Mouse (Mus musculus): ENCODE data around the gene C1qtnf4. TPM values are rescaled to one million over a fixed set of nuclear protein-coding genes. Genes with fewer than 3 reads are reported as not detected.

Gene C1qtnf4
- polyA plus RNA-seq, 1 experiment from 2014 or later = 25.6 TPM

DNA sequence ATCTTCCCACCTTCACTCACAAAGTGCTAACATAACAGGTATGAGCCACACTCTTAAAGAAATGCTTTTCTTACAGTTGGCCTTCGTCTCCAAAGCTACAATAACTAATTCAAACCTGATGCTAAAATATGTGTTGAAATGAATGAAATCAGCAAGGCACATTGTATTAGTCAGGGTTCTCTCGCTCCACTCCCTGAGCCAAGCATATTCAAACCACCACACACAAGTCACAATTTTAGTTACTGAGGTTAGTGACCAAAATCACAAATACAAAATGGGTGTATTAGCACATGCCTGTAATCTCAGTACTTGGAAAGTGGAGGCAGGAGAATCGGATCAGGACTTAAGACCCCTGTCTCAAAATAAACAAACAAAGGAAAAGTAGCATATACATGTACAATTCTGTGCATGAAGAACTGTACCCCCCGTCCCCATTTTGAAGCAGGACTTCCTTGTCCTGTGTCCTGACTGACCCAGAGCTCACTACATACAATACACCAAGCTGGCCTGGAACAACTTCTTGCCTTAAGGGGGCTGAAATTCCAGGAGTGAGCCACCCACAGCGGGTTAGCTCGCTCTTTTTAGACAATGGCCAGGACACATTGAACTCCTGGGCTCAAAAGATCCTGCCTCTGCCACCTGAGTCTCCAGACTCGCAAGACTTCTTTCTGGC is 31.0 kb downstream of the C1qtnf4 start:
- ATAC-seq (ENCODE audit: insufficient number of reproducible peaks, low FRiP score, low TSS enrichment, low read depth) = no peak
- H3K4me3 ChIP-seq = peak overlapping the region; percentile 66
- peak overlapping the region; percentile 63 for H3K4me2 ChIP-seq
- peak overlapping the region; percentile 96 for H3K27ac ChIP-seq
- peak overlapping the region; percentile 96 for H3K9ac ChIP-seq
- H3K9me3 ChIP-seq = no peaks in the 10 kb centered on the region
- peaks cover 20% of the 10 kb centered on the region for H3K36me3 ChIP-seq
- H3K4me1 ChIP-seq = peaks cover 20% of the 10 kb centered on the region
- H3K27me3 ChIP-seq = no peaks in the 10 kb centered on the region
- 15% methylated on average over 7 of the region's 7 CpGs for whole genome bisulfite sequencing

DNA sequence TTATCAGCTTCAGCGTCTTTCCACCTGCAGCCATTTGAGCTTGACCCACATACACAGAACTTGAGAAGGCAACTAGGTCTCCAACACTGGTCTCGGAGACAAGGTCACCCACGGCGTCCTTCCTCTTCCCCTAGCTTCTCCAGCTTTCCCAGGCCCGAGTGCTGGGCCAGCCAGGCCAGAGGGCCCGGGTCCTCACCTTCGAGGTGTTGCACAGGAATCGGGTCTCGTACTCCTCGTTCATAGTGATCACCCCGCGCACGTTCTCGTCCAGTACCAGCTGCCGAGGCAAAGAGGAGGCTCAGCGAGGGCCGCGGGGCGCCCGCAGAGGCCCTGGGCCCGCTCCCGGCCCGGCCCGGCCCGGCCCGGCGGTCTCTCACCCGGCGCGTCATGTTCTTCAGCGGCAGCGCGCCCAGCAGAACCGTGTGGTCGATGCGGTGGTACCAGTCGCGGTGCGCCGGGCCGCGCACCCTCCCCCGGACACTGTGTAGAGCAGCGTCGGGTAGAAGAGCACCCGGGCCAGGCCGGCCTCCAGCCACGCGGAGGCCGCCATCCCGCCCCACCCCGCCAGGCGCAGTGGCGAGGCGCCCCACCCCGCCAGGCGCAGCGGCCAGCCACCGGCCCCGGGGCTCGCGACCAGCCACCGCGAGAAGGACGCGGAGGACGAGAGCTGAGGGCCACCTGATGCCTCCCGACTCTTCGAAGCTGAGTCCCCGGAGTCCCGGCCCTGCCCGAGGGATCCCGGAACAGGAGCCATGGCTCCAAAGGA is 31.8 kb downstream of the C1qtnf4 start:
- Histone ChIP-seq H3K27me3 (no peaks in the 10 kb centered on the region), H3K9ac (peak overlapping the region; percentile 96), H3K36me3 (peaks cover 16% of the 10 kb centered on the region), H3K4me2 (peak overlapping the region; percentile 63), H3K9me3 (no peaks in the 10 kb centered on the region), H3K27ac (peak overlapping the region; percentile 96), H3K4me1 (peaks cover 20% of the 10 kb centered on the region), H3K4me3 (peak overlapping the region; percentile 66)
- peak; percentile 74 for ATAC-seq (ENCODE audit: insufficient number of reproducible peaks, low FRiP score, low TSS enrichment, low read depth)
- WGBS = under 1% methylated on average over 65 of the region's 73 CpGs

DNA sequence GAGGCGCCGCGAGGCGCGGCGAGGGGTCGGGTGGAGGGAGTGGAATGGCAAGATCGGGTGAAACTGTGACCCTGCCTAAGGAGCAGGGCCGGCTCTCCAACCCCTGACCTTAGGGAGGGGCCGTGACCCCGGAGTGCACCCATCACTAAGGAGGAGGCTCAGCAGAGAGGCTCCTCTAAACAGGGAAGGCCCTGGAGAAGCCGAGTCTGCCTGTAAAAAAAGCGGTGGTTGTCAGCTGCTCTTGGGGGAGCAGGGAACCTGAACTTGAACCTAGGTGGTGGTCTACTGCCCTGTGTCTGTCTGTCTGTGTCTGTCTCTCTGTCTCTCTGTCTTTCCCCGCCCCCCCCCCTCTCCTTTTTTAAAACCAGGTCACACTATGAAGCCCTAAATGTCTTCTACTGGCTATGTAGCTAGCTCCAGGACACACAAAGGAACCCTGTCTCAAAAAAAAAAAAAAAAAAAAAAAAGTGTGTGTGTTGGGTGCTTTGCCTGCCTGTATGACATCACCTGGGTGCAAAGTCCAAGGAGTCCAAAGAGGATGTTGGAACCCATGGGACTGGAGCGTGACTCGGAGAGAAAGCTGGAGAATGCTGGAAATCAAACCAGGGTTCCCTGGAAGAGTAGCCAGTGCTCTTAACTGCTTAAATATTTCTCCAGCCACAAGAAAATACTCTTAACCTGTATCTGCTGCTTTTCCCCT is 32.5 kb downstream of the C1qtnf4 start:
- WGBS = 8% methylated on average over 15 of the region's 16 CpGs
- peak overlapping the region; percentile 96 for H3K9ac ChIP-seq
- ATAC-seq (ENCODE audit: insufficient number of reproducible peaks, low FRiP score, low TSS enrichment, low read depth) = peak; percentile 51
- H3K36me3 ChIP-seq = peaks cover 8% of the 10 kb centered on the region
- H3K9me3 ChIP-seq = no peaks in the 10 kb centered on the region
- H3K4me2 ChIP-seq = peak overlapping the region; percentile 63
- H3K27ac ChIP-seq = peak overlapping the region; percentile 96
- H3K4me3 ChIP-seq = peak overlapping the region; percentile 66
- no peaks in the 10 kb centered on the region for H3K27me3 ChIP-seq
- H3K4me1 ChIP-seq = peaks cover 20% of the 10 kb centered on the region

DNA sequence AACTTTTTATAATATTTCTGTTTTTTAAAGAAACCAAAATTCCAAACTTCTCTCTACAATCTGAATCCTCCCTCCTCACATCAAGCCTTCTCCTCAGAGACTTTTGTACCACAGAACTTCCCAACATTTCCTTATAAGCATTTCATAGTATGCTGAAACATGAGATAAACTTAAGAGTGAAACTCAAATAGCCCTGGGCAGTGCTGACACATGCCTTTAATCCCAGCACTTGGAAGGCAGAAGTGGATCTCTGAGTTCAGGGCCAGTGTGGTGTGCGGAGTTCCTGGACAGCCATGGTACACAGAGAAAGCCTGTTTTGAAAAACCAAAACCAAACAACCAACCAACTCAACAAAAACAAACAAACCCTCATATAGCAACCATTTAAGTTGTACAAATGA is 35.5 kb downstream of the C1qtnf4 start:
- H3K4me2 ChIP-seq = no peak overlapping the region
- H3K9ac ChIP-seq = no peak overlapping the region
- no peaks in the 10 kb centered on the region for H3K36me3 ChIP-seq
- 63% methylated on average over 1 of the region's 1 CpGs for WGBS
- no peak overlapping the region for H3K4me3 ChIP-seq
- peak overlapping the region; percentile 11; the same call in 1 of the 2 replicates for H3K27ac ChIP-seq
- peaks cover 8% of the 10 kb centered on the region for H3K4me1 ChIP-seq
- no peak for ATAC-seq (ENCODE audit: insufficient number of reproducible peaks, low FRiP score, low TSS enrichment, low read depth)
- H3K9me3 ChIP-seq = no peaks in the 10 kb centered on the region
- H3K27me3 ChIP-seq = no peaks in the 10 kb centered on the region

DNA sequence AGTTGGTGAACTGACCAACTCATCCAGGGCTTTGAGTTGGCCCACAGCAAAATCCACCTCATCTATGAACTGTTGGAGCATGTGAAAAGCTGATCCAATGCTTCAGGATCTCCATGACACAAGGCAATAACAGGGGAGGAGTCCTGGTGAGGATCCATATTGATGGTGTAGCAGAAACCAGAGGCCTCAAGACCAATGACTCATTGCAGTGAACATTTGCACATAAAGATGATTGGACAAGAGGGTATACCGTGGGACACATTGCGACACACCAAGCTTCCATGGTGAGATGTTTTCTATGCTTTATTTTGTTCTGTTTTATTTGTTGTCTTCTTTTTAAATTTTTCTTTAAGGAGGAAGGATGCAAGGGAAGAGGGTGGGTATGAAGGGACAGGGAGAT is 37.0 kb downstream of the C1qtnf4 start:
- H3K36me3 ChIP-seq = no peaks in the 10 kb centered on the region
- no peak for ATAC-seq (ENCODE audit: insufficient number of reproducible peaks, low FRiP score, low TSS enrichment, low read depth)
- 92% methylated on average over 2 of the region's 2 CpGs for whole genome bisulfite sequencing

DNA sequence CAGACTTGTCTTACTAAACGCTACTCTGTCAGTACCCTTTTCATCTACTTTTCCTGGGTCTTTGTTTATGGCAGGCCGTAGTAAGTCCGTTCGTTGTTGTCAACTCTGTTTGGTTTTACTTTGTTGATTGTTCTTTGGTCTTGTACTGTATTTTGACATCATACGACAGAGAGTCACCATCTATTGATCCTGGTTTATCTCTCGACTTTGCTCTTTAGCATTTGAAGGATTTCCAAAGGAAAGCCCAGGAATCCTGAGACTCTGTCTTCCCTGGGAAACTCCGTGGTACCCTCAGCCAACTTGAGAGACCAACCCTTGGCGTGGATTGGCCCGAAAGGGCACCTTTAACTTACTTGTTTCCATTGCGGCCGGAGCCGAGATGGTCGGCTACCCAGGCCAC is 42.9 kb downstream of the C1qtnf4 start:
- no peaks in the 10 kb centered on the region for H3K4me1 ChIP-seq
- 0 out of 2 replicates have a peak, but pooled peaks cover 3% of the 10 kb centered on the region for H3K27me3 ChIP-seq
- ATAC-seq (ENCODE audit: insufficient number of reproducible peaks, low FRiP score, low TSS enrichment, low read depth) = no peak
- no peaks in the 10 kb centered on the region for H3K9me3 ChIP-seq
- no peak overlapping the region for H3K4me2 ChIP-seq
- no peak overlapping the region for H3K4me3 ChIP-seq
- 85% methylated on average over 13 of the region's 13 CpGs for WGBS
- no peak overlapping the region for H3K27ac ChIP-seq
- H3K36me3 ChIP-seq = no peaks in the 10 kb centered on the region
- H3K9ac ChIP-seq = no peak overlapping the region

More for the DNA sequence above, 37.0 kb downstream of the C1qtnf4 start:
- H3K4me2 ChIP-seq = no peak overlapping the region
- no peaks in the 10 kb centered on the region for H3K27me3 ChIP-seq
- H3K4me1 ChIP-seq = peaks cover 4% of the 10 kb centered on the region; the same call in 1 of the 2 replicates
- H3K9me3 ChIP-seq = no peaks in the 10 kb centered on the region
- no peak overlapping the region for H3K4me3 ChIP-seq
- no peak overlapping the region for H3K27ac ChIP-seq
- no peak overlapping the region for H3K9ac ChIP-seq

DNA sequence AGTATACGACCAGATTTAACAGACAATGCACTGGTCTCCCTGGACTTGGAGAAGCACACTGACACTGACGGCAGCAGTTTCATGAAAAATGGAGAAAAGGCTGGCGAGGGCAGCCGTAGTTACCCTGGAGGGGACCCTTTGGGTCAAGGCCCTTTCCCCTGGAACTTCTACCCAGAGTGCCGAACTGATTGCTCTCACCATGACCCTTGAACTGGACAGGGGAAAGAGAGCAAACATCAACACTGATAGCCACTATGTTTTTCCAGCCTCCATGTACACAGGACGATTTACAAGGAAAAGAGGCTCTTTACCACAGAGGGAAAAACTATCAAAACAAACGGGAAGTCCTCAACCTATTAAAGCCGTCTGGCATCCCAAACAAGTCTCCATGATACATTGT is 46.2 kb downstream of the C1qtnf4 start:
- no peak overlapping the region for H3K4me3 ChIP-seq
- H3K4me1 ChIP-seq = no peaks in the 10 kb centered on the region
- H3K27ac ChIP-seq = no peak overlapping the region
- no peaks in the 10 kb centered on the region for H3K36me3 ChIP-seq
- 66% methylated on average over 8 of the region's 8 CpGs for WGBS
- ATAC-seq (ENCODE audit: insufficient number of reproducible peaks, low FRiP score, low TSS enrichment, low read depth) = no peak
- H3K27me3 ChIP-seq = 0 out of 2 replicates have a peak, but pooled peaks cover 3% of the 10 kb centered on the region
- H3K4me2 ChIP-seq = no peak overlapping the region
- no peaks in the 10 kb centered on the region for H3K9me3 ChIP-seq
- H3K9ac ChIP-seq = no peak overlapping the region

DNA sequence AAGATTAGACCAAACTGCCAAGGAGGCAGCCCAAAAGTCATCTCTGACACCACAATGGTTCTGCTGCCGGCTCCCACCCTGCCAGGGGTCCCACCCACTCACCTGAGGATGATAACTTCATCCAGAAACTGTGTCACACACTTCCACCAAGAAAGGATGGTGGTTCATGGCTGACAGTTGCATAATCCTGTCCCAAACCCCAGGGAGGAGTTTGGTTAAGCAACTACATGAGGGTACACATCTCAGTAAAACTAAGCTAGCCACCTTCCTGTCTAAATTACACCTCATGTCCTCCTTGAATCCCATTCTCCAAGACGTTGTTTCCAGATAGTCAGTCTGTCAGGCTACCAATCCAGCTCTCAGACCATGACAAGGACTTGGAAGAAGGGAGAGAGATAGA is 46.6 kb downstream of the C1qtnf4 start:
- no peak overlapping the region for H3K4me2 ChIP-seq
- H3K36me3 ChIP-seq = no peaks in the 10 kb centered on the region
- no peak overlapping the region for H3K9ac ChIP-seq
- no peak for ATAC-seq (ENCODE audit: insufficient number of reproducible peaks, low FRiP score, low TSS enrichment, low read depth)
- whole genome bisulfite sequencing = 63% methylated on average over 2 of the region's 2 CpGs
- 0 out of 2 replicates have a peak, but pooled peaks cover 3% of the 10 kb centered on the region for H3K27me3 ChIP-seq
- no peaks in the 10 kb centered on the region for H3K4me1 ChIP-seq
- no peaks in the 10 kb centered on the region for H3K9me3 ChIP-seq
- H3K4me3 ChIP-seq = no peak overlapping the region
- H3K27ac ChIP-seq = no peak overlapping the region

DNA sequence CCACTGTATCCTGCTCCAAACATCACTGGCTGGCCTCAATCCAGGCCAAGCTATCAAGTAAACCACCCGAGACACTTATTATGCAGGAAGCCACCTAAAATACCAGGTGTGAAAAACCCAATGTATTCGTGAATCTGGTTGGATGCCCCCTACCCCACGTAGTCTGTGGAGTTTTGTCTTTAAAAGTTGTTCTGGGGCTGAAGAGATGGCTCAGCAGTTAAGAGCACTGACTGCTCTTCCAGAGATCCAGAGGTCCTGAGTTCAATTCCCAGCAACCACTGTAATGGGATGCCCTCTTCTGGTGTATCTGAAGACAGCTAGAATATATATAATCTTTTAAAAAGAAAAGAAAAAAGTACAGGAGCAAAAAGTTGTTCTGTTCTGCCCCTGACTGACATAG is 52.7 kb downstream of the C1qtnf4 start:
- 69% methylated on average over 3 of the region's 3 CpGs for WGBS
- no peaks in the 10 kb centered on the region for H3K36me3 ChIP-seq
- no peak overlapping the region for H3K4me3 ChIP-seq

DNA sequence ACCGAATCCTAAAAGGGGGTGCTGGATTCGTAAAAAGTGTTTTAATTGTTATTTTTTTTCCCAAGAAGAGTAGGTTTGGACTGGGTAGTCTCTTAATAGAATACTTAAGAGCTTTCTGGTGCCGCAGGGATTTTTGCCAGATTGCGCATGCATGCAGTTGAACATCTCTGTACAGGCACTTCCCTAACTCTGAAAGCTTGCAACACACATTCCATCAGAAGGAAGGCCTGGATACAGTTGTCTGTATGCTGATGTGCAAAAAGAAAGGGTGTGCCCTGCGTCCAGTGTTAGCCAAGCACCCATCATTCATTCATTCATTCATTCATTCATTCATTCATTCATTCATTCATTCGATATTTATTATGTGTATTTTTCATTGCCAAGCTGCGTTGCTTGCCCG is 54.1 kb downstream of the C1qtnf4 start:
- no peak for ATAC-seq (ENCODE audit: insufficient number of reproducible peaks, low FRiP score, low TSS enrichment, low read depth)

More for the DNA sequence above, 52.7 kb downstream of the C1qtnf4 start:
- H3K4me1 ChIP-seq = peaks cover 20% of the 10 kb centered on the region
- no peak overlapping the region for H3K27ac ChIP-seq
- H3K27me3 ChIP-seq = no peaks in the 10 kb centered on the region
- H3K4me2 ChIP-seq = no peak overlapping the region
- no peaks in the 10 kb centered on the region for H3K9me3 ChIP-seq
- H3K9ac ChIP-seq = no peak overlapping the region
- ATAC-seq (ENCODE audit: insufficient number of reproducible peaks, low FRiP score, low TSS enrichment, low read depth) = no peak

More for the DNA sequence above, 54.1 kb downstream of the C1qtnf4 start:
- peak overlapping the region; percentile 96 for H3K27ac ChIP-seq
- peaks cover 20% of the 10 kb centered on the region for H3K4me1 ChIP-seq
- H3K27me3 ChIP-seq = no peaks in the 10 kb centered on the region
- 39% methylated on average over 8 of the region's 8 CpGs for WGBS
- no peaks in the 10 kb centered on the region for H3K9me3 ChIP-seq
- H3K4me2 ChIP-seq = peak overlapping the region; percentile 72
- peak overlapping the region; percentile 87 for H3K9ac ChIP-seq
- H3K36me3 ChIP-seq = no peaks in the 10 kb centered on the region
- peak overlapping the region; percentile 98 for H3K4me3 ChIP-seq

Measured in limb, embryonic 15.5 days (tissue).